Mouse (Mus musculus) neural tube, embryonic 12.5 days (tissue): ENCODE measurements around the gene Erbb2. TPM values are rescaled to one million over a fixed set of nuclear protein-coding genes. Genes with fewer than 3 reads are reported as not detected.

Experiments used
- ATAC-seq: fragments of 200-750 bp; cut with Nextera tagmentation; 2 replicates; pipeline ENCODE4 v1.8.0; 2017; ENCODE audit warnings: low read depth, mild to moderate bottlenecking, moderate TSS enrichment, moderate library complexity; ENCODE audit not compliant: low FRiP score
- H3K27ac ChIP-seq: fragments of 300-500 bp; sonication (generic); 2 replicates; pipeline ENCODE4 v1.5.1; 2016
- H3K27me3 ChIP-seq: fragments of 300-500 bp; sonication (generic); replicated peaks from 2 replicates; pipeline ENCODE4 v1.6.1; 2016; ENCODE audit warnings: mild to moderate bottlenecking
- H3K36me3 ChIP-seq: fragments of 300-500 bp; sonication (generic); 2 replicates; pipeline ENCODE4 v1.6.1; 2016; ENCODE audit warnings: mild to moderate bottlenecking
- H3K4me1 ChIP-seq: fragments of 300-500 bp; sonication (generic); 2 replicates; pipeline ENCODE4 v1.6.1; 2016
- H3K4me2 ChIP-seq: fragments of 300-500 bp; sonication (generic); replicated peaks from 2 replicates; pipeline ENCODE4 v1.6.1; 2016; ENCODE audit warnings: mild to moderate bottlenecking
- H3K4me3 ChIP-seq: fragments of 300-500 bp; sonication (generic); 2 replicates; pipeline ENCODE4 v1.5.1; 2016
- H3K9ac ChIP-seq: fragments of 300-500 bp; sonication (generic); 2 replicates; pipeline ENCODE4 v1.6.1; 2016; ENCODE audit warnings: mild to moderate bottlenecking
- H3K9me3 ChIP-seq: fragments of 300-500 bp; sonication (generic); 2 replicates; pipeline ENCODE4 v1.6.1; 2016; ENCODE audit warnings: mild to moderate bottlenecking
- WGBS: fragments of 180-500 bp; shearing (Covaris S2); methylation state at CpG from one replicate; pipeline ENCODE4 v1.1.7; 2016; 5-methylcytosine and 5-hydroxymethylcytosine counted together
- polyA plus RNA-seq: library from polyadenylated mRNA; unstranded; fragments of >200 nt; fragmentation: Nextera tagmentation; extraction: Ambion mirVana; gene quantifications from 2 replicates; pipeline ENCODE4 v1.2.1, GENCODE M21; 2016

The Erbb2 gene
- 16.4 and 17.5 TPM in 2 replicates for polyA plus RNA-seq

- under 1% methylated on average over 41 of the region's 49 CpGs for WGBS
- no peaks in the 10 kb centered on the region for H3K36me3 ChIP-seq
- H3K4me3 ChIP-seq: peak within 1 kb of the TSS; percentile 72
- H3K9me3 ChIP-seq: no peaks in the 10 kb centered on the region
- peak; percentile 64 for ATAC-seq
- peak within 1 kb of the TSS; percentile 84 for H3K9ac ChIP-seq
- peaks cover 18% of the 10 kb centered on the region for H3K27me3 ChIP-seq
- H3K27ac ChIP-seq: 0 out of 2 replicates have a peak within 1 kb of the TSS, but pooled peaks have one; percentile 37
- H3K4me2 ChIP-seq: peak within 1 kb of the TSS; percentile 99
- peaks cover 35% of the 10 kb centered on the region for H3K4me1 ChIP-seq
These were observed at the start of gene Erbb2 for GRCm38 (mm10) chr11:98412273-98412796. TSS of gene Erbb2 (plus strand) at chr11:98412470.

GRCm38 (mm10) chr11:98363817-98364216 lies 48.5 kb upstream of the Erbb2 start:
- no peak for ATAC-seq
- Histone ChIP-seq H3K27me3 (no peaks in the 10 kb centered on the region), H3K4me3 (no peak overlapping the region), H3K9me3 (no peaks in the 10 kb centered on the region), H3K4me2 (no peak overlapping the region), H3K4me1 (peaks cover 33% of the 10 kb centered on the region), H3K9ac (no peak overlapping the region), H3K36me3 (no peaks in the 10 kb centered on the region), H3K27ac (no peak overlapping the region)
- 89% methylated on average over 5 of the region's 5 CpGs for WGBS

GRCm38 (mm10) chr11:98364410-98364809 lies 47.9 kb upstream of the Erbb2 start:
- no peak overlapping the region for H3K9ac ChIP-seq
- peaks cover 28% of the 10 kb centered on the region for H3K4me1 ChIP-seq
- H3K36me3 ChIP-seq: no peaks in the 10 kb centered on the region
- no peak for ATAC-seq
- no peaks in the 10 kb centered on the region for H3K9me3 ChIP-seq
- no peak overlapping the region for H3K27ac ChIP-seq
- H3K4me2 ChIP-seq: no peak overlapping the region
- WGBS: 96% methylated on average over 5 of the region's 5 CpGs
- no peaks in the 10 kb centered on the region for H3K27me3 ChIP-seq
- no peak overlapping the region for H3K4me3 ChIP-seq

- ATAC-seq: no peak
- Histone ChIP-seq H3K4me1 (peaks cover 22% of the 10 kb centered on the region), H3K9me3 (no peaks in the 10 kb centered on the region), H3K36me3 (no peaks in the 10 kb centered on the region), H3K9ac (no peak overlapping the region), H3K4me3 (no peak overlapping the region), H3K4me2 (no peak overlapping the region), H3K27ac (no peak overlapping the region), H3K27me3 (no peaks in the 10 kb centered on the region)
- WGBS: 75% methylated on average over 10 of the region's 10 CpGs
These were observed 46.0 kb upstream of the Erbb2 start for GRCm38 (mm10) chr11:98366290-98366689.

- H3K9ac ChIP-seq: no peak overlapping the region
- 89% methylated on average over 10 of the region's 10 CpGs for WGBS
- H3K4me1 ChIP-seq: peaks cover 21% of the 10 kb centered on the region
- no peak for ATAC-seq
- no peak overlapping the region for H3K27ac ChIP-seq
- no peak overlapping the region for H3K4me2 ChIP-seq
- H3K9me3 ChIP-seq: no peaks in the 10 kb centered on the region
- H3K27me3 ChIP-seq: no peaks in the 10 kb centered on the region
- no peak overlapping the region for H3K4me3 ChIP-seq
- H3K36me3 ChIP-seq: no peaks in the 10 kb centered on the region
These were observed 45.0 kb upstream of the Erbb2 start for GRCm38 (mm10) chr11:98367171-98367862.

GRCm38 (mm10) chr11:98367863-98368186 lies 44.4 kb upstream of the Erbb2 start:
- H3K9ac ChIP-seq: no peak overlapping the region
- H3K9me3 ChIP-seq: no peaks in the 10 kb centered on the region
- H3K4me3 ChIP-seq: no peak overlapping the region
- H3K36me3 ChIP-seq: no peaks in the 10 kb centered on the region
- H3K4me1 ChIP-seq: peaks cover 21% of the 10 kb centered on the region
- WGBS: 89% methylated on average over 7 of the region's 7 CpGs
- ATAC-seq: no peak
- no peaks in the 10 kb centered on the region for H3K27me3 ChIP-seq
- no peak overlapping the region for H3K4me2 ChIP-seq
- no peak overlapping the region for H3K27ac ChIP-seq

GRCm38 (mm10) chr11:98369337-98369736 lies 42.9 kb upstream of the Erbb2 start:
- no peak overlapping the region for H3K27ac ChIP-seq
- H3K4me3 ChIP-seq: no peak overlapping the region
- H3K36me3 ChIP-seq: peaks cover 1% of the 10 kb centered on the region; the same call in 1 of the 2 replicates
- H3K9me3 ChIP-seq: no peaks in the 10 kb centered on the region
- no peaks in the 10 kb centered on the region for H3K27me3 ChIP-seq
- no peak for ATAC-seq
- no peak overlapping the region for H3K9ac ChIP-seq
- peaks cover 21% of the 10 kb centered on the region for H3K4me1 ChIP-seq
- 87% methylated on average over 6 of the region's 6 CpGs for WGBS
- no peak overlapping the region for H3K4me2 ChIP-seq

- H3K36me3 ChIP-seq: peaks cover 14% of the 10 kb centered on the region
- H3K27me3 ChIP-seq: no peaks in the 10 kb centered on the region
- H3K27ac ChIP-seq: no peak overlapping the region
- H3K9me3 ChIP-seq: no peaks in the 10 kb centered on the region
- 84% methylated on average over 2 of the region's 2 CpGs for WGBS
- H3K4me3 ChIP-seq: no peak overlapping the region
- no peak overlapping the region for H3K9ac ChIP-seq
- no peak for ATAC-seq
- no peak overlapping the region for H3K4me2 ChIP-seq
- H3K4me1 ChIP-seq: peaks cover 21% of the 10 kb centered on the region
These were observed 41.7 kb upstream of the Erbb2 start for GRCm38 (mm10) chr11:98370588-98370987.

- no peak overlapping the region for H3K27ac ChIP-seq
- WGBS: 26% methylated on average over 10 of the region's 10 CpGs
- no peaks in the 10 kb centered on the region for H3K9me3 ChIP-seq
- ATAC-seq: peak; percentile 61; the same call in 1 of the 2 replicates
- peak overlapping the region; percentile 18; the same call in 1 of the 2 replicates for H3K4me2 ChIP-seq
- peaks cover 25% of the 10 kb centered on the region for H3K36me3 ChIP-seq
- peaks cover 21% of the 10 kb centered on the region for H3K4me1 ChIP-seq
- no peaks in the 10 kb centered on the region for H3K27me3 ChIP-seq
- no peak overlapping the region; the same call in 1 of the 2 replicates for H3K9ac ChIP-seq
- no peak overlapping the region for H3K4me3 ChIP-seq
These were observed 40.6 kb upstream of the Erbb2 start for GRCm38 (mm10) chr11:98371556-98372240.

GRCm38 (mm10) chr11:98372406-98372805 lies 39.9 kb upstream of the Erbb2 start:
- Histone ChIP-seq H3K4me1 (peaks cover 21% of the 10 kb centered on the region), H3K9me3 (no peaks in the 10 kb centered on the region), H3K36me3 (peaks cover 32% of the 10 kb centered on the region), H3K4me3 (no peak overlapping the region), H3K9ac (no peak overlapping the region), H3K27ac (no peak overlapping the region), H3K27me3 (no peaks in the 10 kb centered on the region), H3K4me2 (no peak overlapping the region)
- 10% methylated on average over 2 of the region's 2 CpGs for whole genome bisulfite sequencing
- ATAC-seq: no peak

- H3K27me3 ChIP-seq: no peaks in the 10 kb centered on the region
These were observed 39.0 kb upstream of the Erbb2 start for GRCm38 (mm10) chr11:98373244-98373643.

GRCm38 (mm10) chr11:98374266-98374665 lies 38.0 kb upstream of the Erbb2 start:
- Histone ChIP-seq H3K9ac (no peak overlapping the region), H3K4me2 (no peak overlapping the region), H3K36me3 (peaks cover 51% of the 10 kb centered on the region), H3K4me3 (no peak overlapping the region), H3K27me3 (no peaks in the 10 kb centered on the region), H3K27ac (no peak overlapping the region), H3K4me1 (peaks cover 21% of the 10 kb centered on the region), H3K9me3 (no peaks in the 10 kb centered on the region)
- no peak for ATAC-seq
- WGBS: 87% methylated on average over 8 of the region's 8 CpGs

More at GRCm38 (mm10) chr11:98373244-98373643, 39.0 kb upstream of the Erbb2 start:
- Histone ChIP-seq H3K4me2 (no peak overlapping the region), H3K4me1 (peaks cover 21% of the 10 kb centered on the region), H3K27ac (no peak overlapping the region), H3K36me3 (peaks cover 41% of the 10 kb centered on the region), H3K9ac (no peak overlapping the region), H3K4me3 (no peak overlapping the region), H3K9me3 (no peaks in the 10 kb centered on the region)
- no peak for ATAC-seq
- WGBS: 90% methylated on average over 6 of the region's 6 CpGs
